Mouse (Mus musculus): ENCODE results near the gene Ddx43. TPM values are rescaled to one million over a fixed set of nuclear protein-coding genes. Genes with fewer than 3 reads are reported as not detected.

The Ddx43 gene
- total RNA-seq (2023) = 1.5 TPM

GRCm38 (mm10) chr9:78395630-78396351 is at the start of gene Ddx43:
Gene Ddx43, plus strand, starts transcription at chr9:78395777.

GRCm38 (mm10) chr9:78355611-78356010 is 40.0 kb upstream of the Ddx43 start, which contains the start of gene Gsta2:
Gene Gsta2, minus strand, starts transcription at chr9:78355788.

GRCm38 (mm10) chr9:78367959-78368358 is 27.6 kb upstream of the Ddx43 start, which contains the start of gene Dppa5a:
Gene Dppa5a, minus strand, starts transcription at chr9:78368177.

DNA sequence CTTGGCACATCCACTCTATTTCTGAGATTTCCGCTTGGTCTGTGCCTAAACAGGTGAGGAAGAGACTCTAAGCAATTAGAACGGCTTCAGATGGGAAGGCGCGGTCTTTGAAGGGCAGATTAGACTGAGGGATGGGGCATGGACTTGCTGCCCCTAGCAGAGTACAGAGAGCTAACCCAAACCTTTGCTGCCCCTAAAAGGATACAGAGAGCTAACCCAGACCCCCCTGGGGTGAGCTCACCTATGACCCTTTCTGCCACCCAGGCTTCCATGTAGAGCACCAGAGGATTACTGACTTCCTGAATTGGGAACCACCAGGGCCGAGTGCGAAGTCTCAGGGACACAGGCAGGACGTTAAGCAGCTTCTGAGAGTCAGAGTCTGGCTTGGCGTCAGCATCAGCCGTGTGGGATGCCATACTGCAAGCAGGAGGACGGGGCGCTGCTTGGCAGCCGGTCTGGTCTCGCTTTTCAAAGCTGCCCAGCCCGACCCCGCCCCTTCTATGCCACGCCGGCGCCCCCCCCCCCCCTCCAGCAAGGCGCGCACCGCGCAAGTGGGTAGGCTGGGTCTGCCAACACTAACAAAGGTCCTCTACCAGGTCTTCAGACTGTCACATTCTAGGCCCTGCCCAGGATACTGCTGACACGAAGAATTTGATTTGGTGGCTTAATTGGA is 17.3 kb upstream of the Ddx43 start, which contains the start of gene Ooep:
Gene Ooep, minus strand, starts transcription at position 613 of the 673 bp plus-strand sequence.

GRCm38 (mm10) chr9:78442579-78443392 is 47.2 kb downstream of the Ddx43 start, which contains the start of gene Cgas:
Gene Cgas, minus strand, starts transcription at chr9:78443237.

GRCm38 (mm10) chr9:78447973-78448873 is 52.6 kb downstream of the Ddx43 start, which contains the start of the genes Mto1 and Gm17324:
Gene Mto1, plus strand, starts transcription at chr9:78448208.
Gene Gm17324, minus strand, starts transcription at chr9:78448786.

Other genes with a start within 250 kb of the Ddx43 start
- gene Gsta4, start 213.0 kb upstream of the Ddx43 start, total RNA-seq (2023) = 1.8 TPM
- gene Gsta1, start 165.1 kb upstream of the Ddx43 start, total RNA-seq (2023) = not detected
- not detected for gene Gm3776, start 138.6 kb upstream of the Ddx43 start, total RNA-seq (2023)
- not detected for gene Gm10639, start 105.9 kb upstream of the Ddx43 start, total RNA-seq (2023)
- not detected for gene Omt2a, start 81.0 kb upstream of the Ddx43 start, total RNA-seq (2023)
- not detected for gene Omt2b, start 68.2 kb upstream of the Ddx43 start, total RNA-seq (2023)
- gene Gsta2, start 40.0 kb upstream of the Ddx43 start, total RNA-seq (2023) = not detected
- gene Dppa5a, start 27.6 kb upstream of the Ddx43 start, total RNA-seq (2023) = not detected
- gene Ooep, start 17.1 kb upstream of the Ddx43 start, total RNA-seq (2023) = not detected
- gene Cgas, start 47.5 kb downstream of the Ddx43 start, total RNA-seq (2023) = 3.8 TPM
- 22.9 TPM for gene Mto1, start 52.4 kb downstream of the Ddx43 start, total RNA-seq (2023)
- gene Gm17324, start 53.0 kb downstream of the Ddx43 start, total RNA-seq (2023) = not detected
- gene Eef1a1, start 93.4 kb downstream of the Ddx43 start, total RNA-seq (2023) = 10,655 TPM
- gene Slc17a5, start 192.3 kb downstream of the Ddx43 start, total RNA-seq (2023) = 4.9 TPM
- gene Cd109, start 219.8 kb downstream of the Ddx43 start, total RNA-seq (2023) = not detected

All from CD4-positive naive resting alpha-beta T cell, adult 76 days (primary cell).